Mouse (Mus musculus): ENCODE results near the gene Trim3.

The Trim3 gene

DNA sequence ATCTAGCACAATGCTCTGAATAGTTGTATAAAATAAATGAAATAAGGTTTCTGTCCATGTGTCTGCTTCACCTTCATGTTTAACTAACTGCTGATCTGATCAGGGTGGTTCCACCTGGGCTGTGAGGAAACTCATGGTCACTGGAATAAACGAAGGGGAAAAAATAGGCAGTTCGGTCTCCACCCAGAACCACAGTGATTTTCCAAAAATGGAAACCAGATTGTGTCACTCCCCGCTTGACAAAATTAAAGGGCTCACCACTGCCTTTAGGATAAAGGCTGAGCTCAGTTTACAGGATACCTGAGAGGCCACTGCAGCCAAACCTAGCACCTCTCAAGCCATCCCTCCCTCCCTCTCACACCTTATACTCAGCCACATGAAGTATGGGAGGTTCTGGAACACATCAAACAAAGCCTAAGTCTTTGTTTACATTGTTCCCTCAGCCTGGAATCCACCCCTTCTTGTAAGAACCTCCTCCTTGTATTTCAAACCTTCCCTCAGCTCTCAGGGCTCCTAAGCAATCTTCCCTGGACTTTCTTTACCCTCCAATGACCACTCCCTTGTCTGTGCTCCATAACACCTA, 57.1 kb downstream of the Trim3 start:
- TF ChIP-seq GATA4 (IDR thresholded peaks at IDR 0.05; ENCODE audit: insufficient replicate concordance, low read length) = no peak

DNA sequence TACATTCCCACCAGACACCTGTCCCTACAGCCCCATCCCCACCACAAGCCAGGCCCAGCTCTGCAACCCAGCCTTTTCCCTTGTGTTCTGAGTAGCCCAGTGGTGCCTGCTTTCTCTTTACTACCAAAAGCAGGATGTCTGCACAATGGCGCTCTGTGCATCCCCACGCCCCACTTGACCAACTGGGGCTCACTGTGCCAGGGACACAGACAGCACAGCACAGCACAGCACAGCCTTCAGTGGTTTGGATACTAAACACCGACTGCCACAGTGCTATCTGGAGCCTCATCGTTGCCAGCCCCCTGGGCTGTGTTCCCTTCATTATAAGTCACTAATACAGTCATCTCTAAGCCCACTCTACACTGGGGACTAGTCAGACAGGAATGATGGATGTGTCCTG, 58.8 kb downstream of the Trim3 start:
- no peak for TF ChIP-seq GATA4 (IDR thresholded peaks at IDR 0.05; ENCODE audit: insufficient replicate concordance, low read length)

DNA sequence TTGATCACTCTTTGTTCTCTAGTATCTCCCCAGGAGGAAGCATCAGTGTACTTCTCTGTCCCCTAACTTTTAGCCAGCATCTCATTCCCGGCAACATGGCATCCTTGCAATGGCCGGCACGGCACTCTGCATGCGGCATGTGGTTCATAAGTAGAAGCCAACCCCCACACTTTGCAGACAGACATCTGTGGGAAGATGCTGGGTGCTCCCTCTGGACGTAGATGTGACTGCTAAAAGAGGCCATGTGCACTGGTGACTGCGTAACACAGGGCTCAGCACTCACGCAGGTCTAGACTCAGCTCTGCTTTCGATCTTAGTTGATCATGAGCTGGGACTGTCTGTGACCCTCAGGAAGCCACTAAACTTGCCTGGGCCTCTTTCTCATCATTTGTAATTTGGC, 60.4 kb downstream of the Trim3 start:
- no peak for TF ChIP-seq GATA4 (IDR thresholded peaks at IDR 0.05; ENCODE audit: insufficient replicate concordance, low read length)

DNA sequence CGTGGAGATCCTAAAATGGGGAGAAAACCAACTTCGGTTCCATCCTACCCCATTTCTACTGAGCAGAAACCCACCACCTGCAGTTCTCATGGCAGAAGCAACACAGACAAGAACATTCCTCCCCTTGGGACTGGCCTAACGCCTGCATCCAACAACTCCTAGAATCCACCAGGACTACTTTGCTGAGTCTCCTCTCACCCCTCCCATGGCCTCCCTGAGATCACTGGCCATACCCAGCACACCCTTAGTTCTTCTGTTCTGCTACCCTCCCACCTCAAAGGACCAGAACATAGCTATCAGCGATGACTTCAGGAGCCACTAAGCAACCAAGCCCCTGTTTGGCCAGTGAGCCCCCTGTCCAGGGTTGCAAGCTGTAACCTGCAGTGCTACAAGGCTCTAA, 62.6 kb downstream of the Trim3 start:
- TF ChIP-seq GATA4 (IDR thresholded peaks at IDR 0.05; ENCODE audit: insufficient replicate concordance, low read length) = no peak

DNA sequence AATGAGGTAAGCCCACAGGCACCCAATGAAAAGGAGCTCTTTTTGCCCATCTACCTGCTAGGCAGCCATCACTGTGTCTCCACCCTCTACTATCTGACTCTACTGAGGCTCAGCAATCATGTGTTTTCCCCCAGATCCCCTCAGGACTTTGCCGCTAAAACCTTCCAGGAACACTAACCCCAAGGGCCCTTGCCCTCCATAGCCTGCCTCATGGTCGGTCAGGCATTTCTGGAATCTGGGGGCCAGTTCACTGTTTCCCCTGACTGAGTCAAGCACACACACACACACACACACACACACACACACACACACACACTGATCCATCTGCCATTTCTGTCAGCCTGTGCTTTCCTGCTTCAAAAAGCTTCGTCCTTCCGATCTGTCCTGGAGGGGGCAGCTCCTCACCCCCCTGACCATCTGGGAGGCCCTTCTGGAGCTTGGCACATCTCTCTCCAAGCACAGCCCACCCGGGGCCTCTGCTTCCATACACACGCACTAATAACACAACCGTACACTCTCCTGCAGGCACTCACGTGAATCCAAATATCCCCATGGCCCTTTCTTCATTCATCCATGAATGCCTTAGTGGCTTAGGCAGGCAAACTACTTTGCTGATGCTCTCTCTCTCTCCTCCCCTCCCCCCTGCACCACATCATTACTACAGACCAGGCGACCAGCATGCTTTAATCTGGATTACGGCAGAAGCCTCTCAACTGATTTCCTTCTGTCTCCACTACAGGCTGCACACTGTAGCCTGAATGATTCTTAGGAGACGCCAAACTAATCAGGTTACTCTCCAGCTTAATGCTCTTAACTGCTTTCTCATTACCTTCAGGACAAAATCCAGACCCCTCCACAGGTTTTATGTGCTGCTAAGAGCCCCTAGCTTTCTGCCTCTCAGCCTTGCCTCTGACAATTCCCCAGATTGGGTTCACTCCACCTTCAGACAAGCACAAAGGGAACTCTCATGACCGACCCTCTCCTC, 63.6 kb downstream of the Trim3 start:
- TF ChIP-seq GATA4 (IDR thresholded peaks at IDR 0.05; ENCODE audit: insufficient replicate concordance, low read length) = no peak

DNA sequence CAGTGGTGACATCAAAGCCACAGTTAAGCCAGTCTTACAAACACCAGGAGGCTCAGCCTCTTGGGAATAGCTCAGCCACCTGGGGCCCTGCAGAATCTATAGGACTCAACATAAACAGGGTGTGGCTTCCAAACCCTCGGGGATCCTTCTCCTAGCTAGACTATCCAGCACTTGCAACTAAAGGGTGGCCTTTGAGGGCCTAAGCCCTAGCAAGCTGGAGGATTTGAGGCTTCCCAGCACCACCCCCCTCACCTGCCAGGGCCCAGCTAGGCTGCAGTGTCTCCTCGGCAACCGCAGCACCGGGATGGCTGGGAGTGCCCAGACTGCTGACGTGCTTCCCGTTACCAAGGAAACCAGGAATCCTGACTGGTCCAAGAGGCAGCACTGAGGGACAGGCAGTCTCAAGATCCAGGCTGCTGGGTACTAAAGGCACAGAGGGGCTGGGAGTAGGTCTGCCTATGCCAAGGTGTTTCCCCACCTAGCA, 64.3 kb downstream of the Trim3 start:
- no peak for TF ChIP-seq GATA4 (IDR thresholded peaks at IDR 0.05; ENCODE audit: insufficient replicate concordance, low read length)

DNA sequence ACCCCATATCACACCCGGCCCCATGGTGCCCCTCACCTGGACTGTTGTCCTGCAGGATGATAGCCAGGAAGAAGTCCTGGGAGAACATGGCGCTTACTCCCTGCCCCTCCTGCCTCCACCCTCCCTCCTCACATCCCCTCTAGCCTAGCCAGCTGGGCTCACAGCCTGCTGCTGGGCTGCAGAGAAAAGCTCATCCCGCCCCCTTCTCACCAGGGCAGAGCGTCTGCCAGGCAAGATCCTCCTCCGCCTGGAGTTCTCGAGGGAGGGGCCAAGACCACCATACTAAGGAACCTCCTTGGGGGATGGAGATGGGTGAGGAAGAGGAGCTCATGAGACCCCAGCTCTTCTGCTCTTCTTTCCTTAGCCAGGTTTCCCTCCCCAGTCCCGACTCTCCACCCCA, 64.8 kb downstream of the Trim3 start:
- TF ChIP-seq GATA4 (IDR thresholded peaks at IDR 0.05; ENCODE audit: insufficient replicate concordance, low read length) = no peak

DNA sequence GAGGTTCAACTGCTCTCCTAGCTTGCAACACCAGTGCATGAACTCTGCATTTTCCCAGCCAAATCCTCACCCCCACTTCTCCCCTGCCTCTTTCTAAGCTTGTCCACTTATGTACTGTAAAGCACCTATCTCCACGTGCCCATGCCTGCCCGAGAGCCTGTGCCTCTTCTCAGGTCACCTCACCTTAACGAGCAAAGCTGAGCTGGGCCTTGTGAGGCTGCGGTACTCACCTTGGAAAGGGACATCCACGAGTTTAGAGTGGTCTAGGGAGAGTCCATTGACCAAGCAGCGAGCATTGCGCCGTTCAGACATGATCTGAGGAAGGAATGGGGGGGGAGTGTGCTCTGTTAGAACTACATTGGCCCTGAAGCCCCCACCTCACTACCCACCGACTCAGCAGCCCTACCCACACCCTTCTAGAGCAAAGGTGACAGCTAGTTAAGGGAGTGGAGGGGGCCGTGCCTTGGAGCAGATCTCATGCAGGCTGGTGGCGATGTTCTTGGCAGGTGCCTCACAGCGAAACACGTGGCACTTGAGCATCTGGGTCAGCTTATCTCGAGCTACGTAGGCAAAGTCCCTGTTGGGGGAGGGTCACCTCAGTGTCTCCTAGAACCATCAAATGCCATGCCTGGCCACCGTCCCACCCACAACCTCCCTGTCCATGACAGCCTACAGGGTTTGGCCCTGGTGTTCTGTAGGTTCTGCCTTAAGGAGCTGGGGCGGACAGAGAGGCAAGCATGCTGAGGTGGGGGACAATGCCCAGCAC, 68.1 kb downstream of the Trim3 start:
- TF ChIP-seq GATA4 (IDR thresholded peaks at IDR 0.05; ENCODE audit: insufficient replicate concordance, low read length) = no peak

DNA sequence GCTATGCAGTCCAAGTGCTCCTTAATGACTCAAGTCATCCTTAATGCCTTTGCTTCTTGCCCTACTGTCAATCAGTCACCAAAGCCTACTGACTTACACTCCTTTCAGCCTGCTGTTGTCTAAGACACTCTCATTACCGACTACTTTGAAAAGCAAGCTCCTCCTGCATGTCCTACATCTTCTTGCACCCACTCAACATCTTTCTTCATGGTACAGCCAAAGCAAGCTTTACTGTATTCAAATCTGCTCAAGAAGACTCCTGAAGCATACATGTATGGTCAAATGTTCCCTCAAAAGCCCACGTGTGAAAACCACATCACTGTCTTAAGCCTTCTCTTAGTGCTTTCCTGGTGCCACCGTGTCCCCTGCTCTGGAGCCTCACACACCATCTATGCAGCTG, 70.0 kb downstream of the Trim3 start:
- TF ChIP-seq GATA4 (IDR thresholded peaks at IDR 0.05; ENCODE audit: insufficient replicate concordance, low read length) = no peak

DNA sequence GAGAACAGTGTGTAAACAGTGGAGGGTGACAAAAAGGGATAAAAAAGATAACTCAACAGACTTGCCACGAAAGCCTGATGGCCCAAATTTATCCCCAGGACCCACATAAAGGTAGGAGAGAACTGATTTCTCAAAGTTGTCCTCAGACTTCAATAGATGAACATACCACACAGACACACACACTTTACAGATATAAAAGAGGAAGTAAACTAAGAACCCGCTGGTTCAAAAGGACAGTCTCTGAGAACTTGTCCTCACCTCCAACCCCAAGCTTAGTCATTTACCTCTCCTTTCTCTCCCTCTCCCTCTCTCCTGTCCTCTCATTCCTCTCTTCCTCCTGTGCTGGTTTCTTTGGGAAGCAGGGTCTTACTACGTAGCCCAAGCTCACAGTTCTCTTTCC, 71.1 kb downstream of the Trim3 start:
- no peak for TF ChIP-seq GATA4 (IDR thresholded peaks at IDR 0.05; ENCODE audit: insufficient replicate concordance, low read length)

DNA sequence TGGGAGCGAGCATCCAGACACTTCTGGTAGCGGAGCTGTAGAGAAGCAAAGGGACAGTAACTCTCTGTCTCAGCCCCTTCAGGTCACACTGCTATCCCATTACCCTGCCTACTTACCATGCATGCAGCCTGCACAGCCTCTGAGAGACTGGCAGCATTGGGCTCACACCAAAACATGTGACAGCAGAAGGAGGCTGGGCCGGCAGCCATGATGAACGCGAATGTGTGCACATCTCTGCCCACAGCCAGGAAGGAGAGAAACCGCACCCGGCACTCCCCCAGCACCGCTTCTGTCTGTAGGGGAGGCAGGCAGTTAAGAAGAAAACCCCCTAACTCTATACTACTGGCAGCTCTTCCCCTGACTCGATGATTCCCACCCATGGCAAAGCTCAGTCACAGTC, 74.4 kb downstream of the Trim3 start:
- no peak for TF ChIP-seq GATA4 (IDR thresholded peaks at IDR 0.05; ENCODE audit: insufficient replicate concordance, low read length)

DNA sequence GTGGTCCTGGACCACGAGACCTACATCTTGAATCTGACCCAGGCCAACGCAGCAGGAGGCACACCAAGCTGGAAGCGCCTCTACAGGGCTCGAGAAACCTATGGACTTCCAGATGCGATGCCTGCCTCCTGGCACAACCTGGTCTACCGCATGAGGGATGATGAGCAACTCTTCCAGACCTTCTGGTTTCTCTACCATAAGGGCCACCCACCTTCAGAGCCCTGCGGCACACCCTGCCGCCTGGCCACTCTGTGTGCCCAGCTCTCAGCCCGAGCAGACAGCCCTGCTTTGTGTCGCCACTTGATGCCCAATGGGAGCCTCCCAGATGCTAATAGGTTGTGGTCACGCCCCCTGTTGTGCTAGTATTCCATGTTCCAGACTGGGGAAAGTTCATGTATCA, 75.7 kb downstream of the Trim3 start:
- TF ChIP-seq GATA4 (IDR thresholded peaks at IDR 0.05; ENCODE audit: insufficient replicate concordance, low read length) = no peak

DNA sequence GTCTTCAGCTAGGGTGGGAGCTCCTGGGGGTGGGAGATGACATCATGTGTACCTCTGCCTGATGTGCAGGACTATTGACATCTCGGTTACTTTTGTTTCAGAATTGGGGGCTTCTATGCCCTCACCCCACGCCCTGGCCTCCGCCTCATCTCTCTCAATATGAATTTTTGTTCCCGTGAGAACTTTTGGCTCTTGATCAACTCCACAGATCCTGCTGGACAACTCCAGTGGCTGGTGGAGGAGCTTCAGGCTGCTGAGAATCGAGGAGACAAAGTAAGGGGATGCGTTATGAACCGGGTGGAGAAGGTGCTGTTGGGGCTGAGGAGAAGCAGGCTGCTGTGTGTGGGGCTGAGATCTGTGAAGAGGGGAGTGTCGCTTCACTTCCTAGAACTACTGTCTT, 77.0 kb downstream of the Trim3 start:
- TF ChIP-seq GATA4 (IDR thresholded peaks at IDR 0.05; ENCODE audit: insufficient replicate concordance, low read length) = no peak

DNA sequence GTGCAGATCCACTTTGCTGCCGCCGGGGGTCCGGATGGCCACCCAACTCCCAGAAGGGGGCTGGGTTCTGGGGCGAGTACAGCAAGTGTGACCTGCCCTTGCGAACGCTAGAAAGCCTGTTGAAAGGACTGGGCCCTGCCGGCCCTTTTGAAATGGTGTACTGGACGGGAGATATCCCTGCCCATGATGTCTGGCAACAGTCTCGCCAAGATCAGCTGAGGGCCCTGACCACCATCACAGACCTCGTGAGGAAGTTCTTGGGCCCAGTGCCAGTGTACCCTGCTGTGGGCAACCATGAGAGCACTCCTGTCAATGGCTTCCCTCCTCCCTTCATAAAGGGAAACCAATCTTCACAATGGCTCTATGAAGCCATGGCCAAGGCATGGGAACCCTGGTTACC, 77.8 kb downstream of the Trim3 start:
- TF ChIP-seq GATA4 (IDR thresholded peaks at IDR 0.05; ENCODE audit: insufficient replicate concordance, low read length) = no peak
